Mouse (Mus musculus): ENCODE measurements around the gene Fitm2. TPM values are rescaled to one million over a fixed set of nuclear protein-coding genes. Genes with fewer than 3 reads are reported as not detected.

Gene Fitm2
- polyA plus RNA-seq, 1 experiment from 2014 or later: 3.8 TPM

DNA sequence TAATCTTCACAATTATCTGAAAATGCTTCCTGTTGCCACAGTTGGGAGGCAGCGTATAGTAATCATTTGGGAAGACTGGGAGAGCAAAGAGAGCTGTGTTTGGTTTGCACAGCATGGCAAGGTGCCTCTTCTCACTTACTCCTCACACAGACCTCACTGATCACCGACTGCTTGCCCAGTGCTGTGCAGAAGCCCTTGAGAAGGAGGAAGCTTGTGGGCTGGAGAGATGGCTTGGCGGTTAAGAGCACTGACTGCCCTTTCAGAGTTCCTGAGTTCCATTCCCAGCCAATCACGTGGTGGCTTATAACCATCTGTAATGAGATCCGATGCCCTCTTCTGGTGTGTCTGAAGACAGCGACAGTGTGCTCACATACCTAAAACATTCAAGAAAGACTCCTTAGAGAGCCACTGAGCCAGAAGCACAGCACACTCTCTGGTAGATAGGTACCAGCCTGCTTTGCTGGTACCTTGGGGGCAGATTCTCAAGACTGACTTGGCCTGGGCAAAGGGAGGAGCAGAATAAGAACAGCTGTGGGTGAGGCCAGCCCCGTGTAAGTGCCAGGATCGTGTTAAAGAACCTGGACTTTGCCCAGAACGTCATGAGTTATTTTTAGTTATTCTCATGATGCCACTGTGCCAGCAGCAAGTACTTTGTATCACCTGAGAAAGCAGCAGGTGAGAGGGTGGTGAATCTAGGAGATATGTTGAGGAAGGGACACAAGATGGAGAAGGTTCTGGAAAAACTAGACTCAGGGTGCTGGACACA, 49.4 kb downstream of the Fitm2 start:
- H3K4me1 ChIP-seq (ENCODE audit: control insufficient read depth, low read depth, low read length): peaks cover 9% of the 10 kb centered on the region
- no peak overlapping the region for H3K4me2 ChIP-seq (ENCODE audit: low read depth, low read length)
- ATAC-seq (ENCODE audit: low read depth): no peak
- H3K9ac ChIP-seq (ENCODE audit: low read depth, low read length): no peak overlapping the region
- no peak overlapping the region for H3K27ac ChIP-seq (ENCODE audit: low read length)
- H3K9me3 ChIP-seq (replicated peaks; ENCODE audit: control insufficient read depth, low read length): no peaks in the 10 kb centered on the region
- no peaks in the 10 kb centered on the region for H3K36me3 ChIP-seq (ENCODE audit: control insufficient read depth, insufficient read depth)
- H3K4me3 ChIP-seq (ENCODE audit: low read depth, low read length): no peak overlapping the region
- H3K27me3 ChIP-seq (ENCODE audit: control insufficient read depth, insufficient read depth, low read depth, low read length): no peaks in the 10 kb centered on the region
- 44% methylated on average over 9 of the region's 9 CpGs for WGBS (ENCODE audit: insufficient replicate concordance)

- Histone ChIP-seq H3K4me2 (ENCODE audit: low read depth, low read length) (peak overlapping the region; percentile 65), H3K9me3 (replicated peaks; ENCODE audit: control insufficient read depth, low read length) (no peaks in the 10 kb centered on the region), H3K36me3 (ENCODE audit: control insufficient read depth, insufficient read depth) (no peaks in the 10 kb centered on the region), H3K4me3 (ENCODE audit: low read depth, low read length) (peak overlapping the region; percentile 97), H3K27ac (ENCODE audit: low read length) (no peak overlapping the region), H3K4me1 (ENCODE audit: control insufficient read depth, low read depth, low read length) (peaks cover 22% of the 10 kb centered on the region), H3K27me3 (ENCODE audit: control insufficient read depth, insufficient read depth, low read depth, low read length) (no peaks in the 10 kb centered on the region), H3K9ac (ENCODE audit: low read depth, low read length) (peak overlapping the region; percentile 54)
- 13% methylated on average over 10 of the region's 10 CpGs for WGBS (ENCODE audit: insufficient replicate concordance)
- ATAC-seq (ENCODE audit: low read depth): no peak
Observed at GRCm38 (mm10) chr2:163420366-163420886, 52.0 kb downstream of the Fitm2 start.

DNA sequence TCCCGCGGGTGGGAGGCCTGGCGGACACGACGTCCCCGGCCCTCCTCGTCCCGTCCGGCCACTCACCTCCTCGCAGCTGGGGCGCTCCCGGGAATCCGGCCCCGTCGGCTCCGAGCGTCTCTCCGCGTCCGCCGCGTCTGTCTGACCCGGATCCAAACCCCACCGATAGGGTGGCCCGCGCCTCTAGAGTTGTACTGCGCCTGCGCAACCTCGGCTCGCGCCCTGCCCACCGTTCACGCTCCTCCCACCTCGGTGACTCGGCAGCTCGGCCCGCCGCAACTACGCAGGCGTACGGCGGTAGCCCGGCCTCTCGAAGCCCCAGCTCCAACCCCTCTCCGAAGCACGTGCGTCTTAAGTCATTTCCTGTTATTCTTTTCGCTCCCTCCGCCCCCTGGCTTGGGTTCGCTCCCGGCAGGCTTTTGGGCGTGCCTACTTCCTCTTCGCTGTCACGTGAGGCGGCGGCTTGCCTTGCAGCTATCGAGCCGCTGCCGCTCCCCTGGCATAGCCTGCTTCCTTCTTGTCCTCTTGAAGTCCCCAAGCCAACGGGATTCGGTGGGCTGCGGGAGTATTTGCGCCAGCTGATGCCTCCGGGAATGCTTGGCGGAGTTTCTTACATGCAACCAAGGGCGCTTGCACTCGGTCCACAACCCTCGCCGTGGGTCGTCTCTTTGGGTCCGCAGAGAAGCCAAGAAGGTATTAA, 52.9 kb downstream of the Fitm2 start:
- Histone ChIP-seq H3K4me2 (ENCODE audit: low read depth, low read length) (peak overlapping the region; percentile 92), H3K4me1 (ENCODE audit: control insufficient read depth, low read depth, low read length) (peaks cover 22% of the 10 kb centered on the region), H3K9me3 (replicated peaks; ENCODE audit: control insufficient read depth, low read length) (no peaks in the 10 kb centered on the region), H3K9ac (ENCODE audit: low read depth, low read length) (peak overlapping the region; percentile 89), H3K36me3 (ENCODE audit: control insufficient read depth, insufficient read depth) (peaks cover 2% of the 10 kb centered on the region; the same call in 1 of the 2 replicates), H3K27me3 (ENCODE audit: control insufficient read depth, insufficient read depth, low read depth, low read length) (no peaks in the 10 kb centered on the region), H3K4me3 (ENCODE audit: low read depth, low read length) (peak overlapping the region; percentile 97), H3K27ac (ENCODE audit: low read length) (peak overlapping the region; percentile 88)
- ATAC-seq (ENCODE audit: low read depth): peak; percentile 98
- under 1% methylated on average over 60 of the region's 71 CpGs for WGBS (ENCODE audit: insufficient replicate concordance)

- Histone ChIP-seq H3K36me3 (ENCODE audit: control insufficient read depth, insufficient read depth) (peaks cover 5% of the 10 kb centered on the region), H3K27ac (ENCODE audit: low read length) (peak overlapping the region; percentile 88), H3K9me3 (replicated peaks; ENCODE audit: control insufficient read depth, low read length) (no peaks in the 10 kb centered on the region), H3K4me2 (ENCODE audit: low read depth, low read length) (peak overlapping the region; percentile 92), H3K4me3 (ENCODE audit: low read depth, low read length) (peak overlapping the region; percentile 97), H3K27me3 (ENCODE audit: control insufficient read depth, insufficient read depth, low read depth, low read length) (no peaks in the 10 kb centered on the region), H3K4me1 (ENCODE audit: control insufficient read depth, low read depth, low read length) (peaks cover 22% of the 10 kb centered on the region), H3K9ac (ENCODE audit: low read depth, low read length) (peak overlapping the region; percentile 89)
- under 1% methylated on average over 50 of the region's 50 CpGs for WGBS (ENCODE audit: insufficient replicate concordance)
- ATAC-seq (ENCODE audit: low read depth): peak; percentile 41
Observed at GRCm38 (mm10) chr2:163418841-163419345, 53.5 kb downstream of the Fitm2 start.

DNA sequence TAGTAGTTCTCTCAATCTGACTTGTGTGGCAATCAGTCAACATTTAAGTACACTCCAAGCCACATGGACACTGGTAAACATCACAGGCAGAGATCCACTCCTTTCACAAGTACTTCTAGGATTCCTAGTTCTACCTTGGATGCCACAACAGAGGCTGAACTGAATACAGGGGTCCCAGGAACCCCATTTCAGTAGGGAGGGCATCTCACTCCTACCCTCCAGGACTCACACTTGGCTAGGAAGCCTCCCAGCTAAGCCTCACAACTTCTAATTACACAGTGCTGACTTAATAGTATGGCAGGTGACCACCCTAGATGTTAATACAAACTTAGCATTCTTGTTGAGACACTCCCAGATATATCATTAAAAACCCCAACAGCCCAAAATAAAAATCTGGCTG, 54.6 kb downstream of the Fitm2 start:
- H3K4me3 ChIP-seq (ENCODE audit: low read depth, low read length): peak overlapping the region; percentile 97
- ATAC-seq (ENCODE audit: low read depth): no peak

GRCm38 (mm10) chr2:163417026-163417425, 55.4 kb downstream of the Fitm2 start:
- WGBS (ENCODE audit: insufficient replicate concordance): 78% methylated on average over 6 of the region's 6 CpGs
- Histone ChIP-seq H3K4me1 (ENCODE audit: control insufficient read depth, low read depth, low read length) (peaks cover 22% of the 10 kb centered on the region), H3K4me3 (ENCODE audit: low read depth, low read length) (no peak overlapping the region; the same call in 1 of the 2 replicates), H3K27ac (ENCODE audit: low read length) (no peak overlapping the region), H3K9me3 (replicated peaks; ENCODE audit: control insufficient read depth, low read length) (no peaks in the 10 kb centered on the region), H3K36me3 (ENCODE audit: control insufficient read depth, insufficient read depth) (peaks cover 8% of the 10 kb centered on the region), H3K27me3 (ENCODE audit: control insufficient read depth, insufficient read depth, low read depth, low read length) (no peaks in the 10 kb centered on the region), H3K9ac (ENCODE audit: low read depth, low read length) (no peak overlapping the region), H3K4me2 (ENCODE audit: low read depth, low read length) (peak overlapping the region; percentile 92; the same call in 1 of the 2 replicates)
- ATAC-seq (ENCODE audit: low read depth): no peak

More for the DNA sequence above, 54.6 kb downstream of the Fitm2 start:
- Histone ChIP-seq H3K9me3 (replicated peaks; ENCODE audit: control insufficient read depth, low read length) (no peaks in the 10 kb centered on the region), H3K36me3 (ENCODE audit: control insufficient read depth, insufficient read depth) (peaks cover 8% of the 10 kb centered on the region), H3K4me2 (ENCODE audit: low read depth, low read length) (peak overlapping the region; percentile 92), H3K27me3 (ENCODE audit: control insufficient read depth, insufficient read depth, low read depth, low read length) (no peaks in the 10 kb centered on the region), H3K4me1 (ENCODE audit: control insufficient read depth, low read depth, low read length) (peaks cover 22% of the 10 kb centered on the region), H3K9ac (ENCODE audit: low read depth, low read length) (peak overlapping the region; percentile 89), H3K27ac (ENCODE audit: low read length) (peak overlapping the region; percentile 88)

Other genes with a start within 250 kb of the Fitm2 start
- gene Jph2, start 74.6 kb downstream of the Fitm2 start, polyA plus RNA-seq (2015; fragmentation: Nextera tagmentation; extraction: Ambion mirVana): 0.09 and 0.30 TPM in 2 replicates
- 37.5 and 39.0 TPM in 2 replicates for gene Oser1, start 47.9 kb downstream of the Fitm2 start, polyA plus RNA-seq (2015; fragmentation: Nextera tagmentation; extraction: Ambion mirVana)
- 0.12 TPM in 1 of 2 replicates, not detected in the other for gene Gdap1l1, start 34.2 kb downstream of the Fitm2 start, polyA plus RNA-seq (2015; fragmentation: Nextera tagmentation; extraction: Ambion mirVana)
- gene R3hdml, start 19.7 kb upstream of the Fitm2 start, polyA plus RNA-seq (2015; fragmentation: Nextera tagmentation; extraction: Ambion mirVana): not detected in 2 replicates
- 18.8 and 21.1 TPM in 2 replicates for gene Hnf4a, start 34.2 kb upstream of the Fitm2 start, polyA plus RNA-seq (2015; fragmentation: Nextera tagmentation; extraction: Ambion mirVana)
- gene Ttpal, start 129.7 kb upstream of the Fitm2 start, polyA plus RNA-seq (2015; fragmentation: Nextera tagmentation; extraction: Ambion mirVana): 9.2 and 10.6 TPM in 2 replicates
- gene Serinc3, start 172.5 kb upstream of the Fitm2 start, polyA plus RNA-seq (2015; fragmentation: Nextera tagmentation; extraction: Ambion mirVana): 138 and 149 TPM in 2 replicates
- gene Pkig, start 185.8 kb upstream of the Fitm2 start, polyA plus RNA-seq (2015; fragmentation: Nextera tagmentation; extraction: Ambion mirVana): 83.1 and 86.6 TPM in 2 replicates